Mouse (Mus musculus): Measurements from ENCODE around the gene Pbrm1. TPM values are rescaled to one million over a fixed set of nuclear protein-coding genes. Genes with fewer than 3 reads are reported as not detected.
A peak's percentile ranks its signal among the peaks of the same experiment; 100 is the strongest.

Pbrm1 gene
- total RNA-seq, 2 experiments from 2014 or later: 97.2 to 101 TPM

- DNase-seq: no peak
These were observed 60.5 kb downstream of the Pbrm1 start for GRCm38 (mm10) chr14:31079313-31080028.

GRCm38 (mm10) chr14:31081147-31081546 lies 62.2 kb downstream of the Pbrm1 start:
- DNase-seq: no peak

- no peak for DNase-seq
These were observed 68.5 kb downstream of the Pbrm1 start for GRCm38 (mm10) chr14:31087433-31087832.

- DNase-seq: no peak
These were observed 69.6 kb downstream of the Pbrm1 start for GRCm38 (mm10) chr14:31088515-31088914.

- DNase-seq: no peak
These were observed 71.0 kb downstream of the Pbrm1 start for GRCm38 (mm10) chr14:31089918-31090317.

- DNase-seq: no peak
These were observed 86.2 kb downstream of the Pbrm1 start for GRCm38 (mm10) chr14:31105156-31105555.

- no peak for DNase-seq
These were observed 91.7 kb downstream of the Pbrm1 start for GRCm38 (mm10) chr14:31110613-31111012.

GRCm38 (mm10) chr14:31112187-31112586 lies 93.2 kb downstream of the Pbrm1 start:
- DNase-seq: no peak

GRCm38 (mm10) chr14:31114011-31114410 lies 95.1 kb downstream of the Pbrm1 start:
- DNase-seq: no peak

GRCm38 (mm10) chr14:31115522-31115921 lies 96.6 kb downstream of the Pbrm1 start:
- DNase-seq: no peak

- peak; percentile 10 for DNase-seq
These were observed 106.5 kb downstream of the Pbrm1 start for GRCm38 (mm10) chr14:31125106-31126075.

- peak; percentile 3 for DNase-seq
These were observed 107.9 kb downstream of the Pbrm1 start for GRCm38 (mm10) chr14:31126826-31127225.

GRCm38 (mm10) chr14:31128101-31128825 lies 109.3 kb downstream of the Pbrm1 start:
- peak; percentile 73 for DNase-seq

GRCm38 (mm10) chr14:31128826-31129219 lies 109.9 kb downstream of the Pbrm1 start, which contains the start of gene Smim4:
TSS of gene Smim4 (minus strand) at chr14:31128956.
- peak; percentile 98 for DNase-seq

- peak; percentile 7 for DNase-seq
These were observed 110.6 kb downstream of the Pbrm1 start for GRCm38 (mm10) chr14:31129326-31130235.

- peak; percentile 94 for DNase-seq
These were observed 111.6 kb downstream of the Pbrm1 start, which contains the start of gene Nt5dc2 for GRCm38 (mm10) chr14:31130236-31131220. TSS of gene Nt5dc2 (plus strand) at chr14:31131053.

- peak; percentile 44 for DNase-seq
These were observed 112.4 kb downstream of the Pbrm1 start for GRCm38 (mm10) chr14:31131272-31131821.

- peak; percentile 61 for DNase-seq
These were observed 113.1 kb downstream of the Pbrm1 start for GRCm38 (mm10) chr14:31132031-31132430.

- peak; percentile 5 for DNase-seq
These were observed 113.6 kb downstream of the Pbrm1 start for GRCm38 (mm10) chr14:31132491-31132975.

Measured in heart, postnatal 4 days (tissue).